ENCODE assay signal across 9 mouse cellular contexts in the genomic region with DNA sequence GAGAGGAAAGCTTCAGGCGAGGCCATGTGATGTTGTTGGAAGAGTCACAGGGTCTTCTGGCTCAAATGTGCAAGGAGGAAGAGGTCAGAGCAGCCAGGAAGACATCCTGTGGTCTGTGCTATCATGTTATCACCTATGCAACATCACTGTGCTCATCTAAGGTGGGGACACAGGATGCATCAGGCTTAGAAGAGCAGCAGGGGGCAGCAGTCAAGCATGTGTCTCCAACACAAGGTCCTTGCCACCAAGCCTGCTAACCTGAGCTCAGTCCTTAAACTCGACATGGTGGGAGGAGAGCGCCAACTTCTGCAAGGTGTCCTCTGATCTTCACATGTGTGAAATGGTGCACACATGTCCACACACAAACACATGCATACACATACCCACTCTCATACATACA. TPM values are rescaled to one million over a fixed set of nuclear protein-coding genes. Genes with fewer than 3 reads are reported as not detected.
DNase-seq lines count a peak whose midpoint lies in the region; ATAC-seq lines count a peak whose summit lies in the region.
"Had no signal": no experiment of that assay in that cellular context is flagged by ENCODE, and none has a peak within 500 bp of the region (broad histone marks: within the 10 kb centered on the region; RNA-seq: fewer than 3 reads in every experiment).

No protein-coding gene starts in this region.

- 0 out of 2 replicates have a peak overlapping the region, but pooled peaks have one; percentile 12 for H3K27ac ChIP-seq in hindbrain, embryonic 12.5 days
- H3K27ac ChIP-seq in hindbrain, embryonic 13.5 days = no peak overlapping the region
- no peak overlapping the region for H3K27ac ChIP-seq in embryonic facial prominence, embryonic 10.5 days (replicated peaks)
- H3K27ac ChIP-seq: hindbrain, embryonic 14.5 days had no signal

- H3K4me1 ChIP-seq in hindbrain, embryonic 12.5 days = no peaks in the 10 kb centered on the region
- H3K4me1 ChIP-seq in hindbrain, embryonic 13.5 days (replicated peaks) = 0 out of 2 replicates have a peak, but pooled peaks cover 6% of the 10 kb centered on the region
- H3K4me1 ChIP-seq in embryonic facial prominence, embryonic 10.5 days = no peaks in the 10 kb centered on the region

- H3K9me3 ChIP-seq in hindbrain, embryonic 12.5 days (replicated peaks) = no peaks in the 10 kb centered on the region
- H3K9me3 ChIP-seq in hindbrain, embryonic 13.5 days = no peaks in the 10 kb centered on the region
- H3K9me3 ChIP-seq in embryonic facial prominence, embryonic 10.5 days = peaks cover 3% of the 10 kb centered on the region; the same call in 1 of the 2 replicates

- peak; percentile 12 to 23 for DNase-seq in spleen, adult 18-20 months
- DNase-seq in spleen, postnatal 14 days (ENCODE audit: low spot score in 2 of 2) = no peak
- peak; percentile 14 for DNase-seq in embryonic facial prominence, embryonic 10.5 days (ENCODE audit: low spot score)
- peak; percentile 23 to 24 for DNase-seq in thymus, postnatal 36 days
- no peak for DNase-seq in urinary bladder, adult 18-20 months (ENCODE audit: low spot score in 2 of 2)
- no peak for DNase-seq in urinary bladder, postnatal 14 days (ENCODE audit: low spot score)

- H3K9ac ChIP-seq in hindbrain, embryonic 12.5 days = no peak overlapping the region
- H3K9ac ChIP-seq in hindbrain, embryonic 13.5 days = no peak overlapping the region
- H3K9ac ChIP-seq: hindbrain, embryonic 14.5 days had no signal

- no peak overlapping the region for H3K4me2 ChIP-seq in hindbrain, embryonic 12.5 days (replicated peaks)
- H3K4me2 ChIP-seq in hindbrain, embryonic 13.5 days = no peak overlapping the region
- H3K4me2 ChIP-seq: hindbrain, embryonic 14.5 days had no signal

- no peak for ATAC-seq in hindbrain, embryonic 12.5 days (ENCODE audit: low FRiP score)
- ATAC-seq in hindbrain, embryonic 13.5 days (ENCODE audit: low FRiP score) = no peak

- no peak overlapping the region for H3K4me3 ChIP-seq in hindbrain, embryonic 12.5 days
- H3K4me3 ChIP-seq in hindbrain, embryonic 13.5 days = no peak overlapping the region
- no peak overlapping the region for H3K4me3 ChIP-seq in embryonic facial prominence, embryonic 10.5 days

- WGBS in hindbrain, embryonic 12.5 days = 83% methylated on average over 3 of the region's 3 CpGs
- 86% methylated on average over 3 of the region's 3 CpGs for WGBS in hindbrain, embryonic 13.5 days
- WGBS in embryonic facial prominence, embryonic 10.5 days = 77% methylated on average over 3 of the region's 3 CpGs

- no peaks in the 10 kb centered on the region for H3K36me3 ChIP-seq in hindbrain, embryonic 12.5 days
- no peaks in the 10 kb centered on the region for H3K36me3 ChIP-seq in hindbrain, embryonic 13.5 days
- H3K36me3 ChIP-seq in embryonic facial prominence, embryonic 10.5 days (replicated peaks) = no peaks in the 10 kb centered on the region

- no peaks in the 10 kb centered on the region for H3K27me3 ChIP-seq in hindbrain, embryonic 12.5 days
- H3K27me3 ChIP-seq in hindbrain, embryonic 13.5 days = no peaks in the 10 kb centered on the region
- H3K27me3 ChIP-seq in embryonic facial prominence, embryonic 10.5 days (replicated peaks; ENCODE audit: low read depth, poor library complexity, severe bottlenecking) = no peaks in the 10 kb centered on the region

RNA-seq across cellular contexts. Expression of gene Arsb, which starts 13.9 kb away (rescaled TPM):
- polyA plus RNA-seq in hindbrain, embryonic 12.5 days (2016; fragmentation: Nextera tagmentation; extraction: Ambion mirVana) = 8.8 and 9.5 TPM in 2 replicates
- 6.1 and 7.4 TPM in 2 replicates for polyA plus RNA-seq in hindbrain, embryonic 13.5 days (2015; fragmentation: Nextera tagmentation; extraction: Ambion mirVana)
- 4.3 and 5.4 TPM in 2 replicates for polyA plus RNA-seq in embryonic facial prominence, embryonic 10.5 days (2016; fragmentation: Nextera tagmentation; extraction: Ambion mirVana)

Comparison
In these comparisons a context has a peak if more than half of its experiments do, and no peak if none do; other contexts are left out.
1. DNase-seq: peak in spleen, adult 18-20 months (2 of 2), embryonic facial prominence, embryonic 10.5 days (single experiment) and thymus, postnatal 36 days (2 of 2); none in spleen, postnatal 14 days (0 of 2), urinary bladder, adult 18-20 months (0 of 2) and urinary bladder, postnatal 14 days (single experiment).